Mouse (Mus musculus) limb, embryonic 10.5 days (tissue): ENCODE measurements around the gene Slc25a44. TPM values are rescaled to one million over a fixed set of nuclear protein-coding genes. Genes with fewer than 3 reads are reported as not detected.

ENCODE experiments used
- DNase-seq: peaks from one replicate; pipeline ENCODE4 v3.0.0-alpha.2; 2017; ENCODE audit warnings: low spot score
- H3K27ac ChIP-seq: fragments of 300-500 bp; sonication (generic); 2 replicates; pipeline ENCODE4 v1.5.1; 2016; ENCODE audit warnings: mild to moderate bottlenecking
- H3K27me3 ChIP-seq: fragments of 300-500 bp; sonication (generic); 2 replicates; pipeline ENCODE4 v1.6.1; 2016; ENCODE audit warnings: low read depth, mild to moderate bottlenecking; ENCODE audit not compliant: poor library complexity, severe bottlenecking
- H3K36me3 ChIP-seq: fragments of 300-500 bp; sonication (generic); 2 replicates; pipeline ENCODE4 v1.6.1; 2016; ENCODE audit warnings: mild to moderate bottlenecking, moderate library complexity
- H3K4me1 ChIP-seq: fragments of 300-500 bp; sonication (generic); 2 replicates; pipeline ENCODE4 v1.6.1; 2016
- H3K4me3 ChIP-seq: fragments of 300-500 bp; sonication (generic); 2 replicates; pipeline ENCODE4 v1.5.1; 2016; ENCODE audit warnings: mild to moderate bottlenecking, moderate library complexity
- H3K9me3 ChIP-seq: fragments of 300-500 bp; sonication (generic); replicated peaks from 2 replicates; pipeline ENCODE4 v1.6.1; 2016; ENCODE audit warnings: mild to moderate bottlenecking
- WGBS: fragments of 180-500 bp; shearing (Covaris S2); methylation state at CpG from one replicate; pipeline ENCODE4 v1.1.7; 2016; 5-methylcytosine and 5-hydroxymethylcytosine counted together
- polyA plus RNA-seq: library from polyadenylated mRNA; unstranded; fragments of >200 nt; fragmentation: Nextera tagmentation; extraction: Ambion mirVana; gene quantifications from 2 replicates; pipeline ENCODE4 v1.2.1, GENCODE M21; 2016

Gene Slc25a44
- polyA plus RNA-seq, 1 experiment from 2014 or later = 18.0 TPM

- Histone ChIP-seq H3K36me3 (no peaks in the 10 kb centered on the region), H3K27me3 (peaks cover 87% of the 10 kb centered on the region), H3K27ac (no peak overlapping the region), H3K4me3 (no peak overlapping the region), H3K4me1 (peaks cover 41% of the 10 kb centered on the region), H3K9me3 (no peaks in the 10 kb centered on the region)
- no peak for DNase-seq
- WGBS = 87% methylated on average over 8 of the region's 8 CpGs
Measured at GRCm38 (mm10) chr3:88456313-88456712, 31.4 kb upstream of the Slc25a44 start.

- H3K4me3 ChIP-seq = no peak overlapping the region
- peaks cover 35% of the 10 kb centered on the region for H3K4me1 ChIP-seq
- H3K36me3 ChIP-seq = no peaks in the 10 kb centered on the region
- H3K27me3 ChIP-seq = peaks cover 87% of the 10 kb centered on the region
- no peak overlapping the region for H3K27ac ChIP-seq
- 74% methylated on average over 18 of the region's 18 CpGs for WGBS
- no peak for DNase-seq
- no peaks in the 10 kb centered on the region for H3K9me3 ChIP-seq
Measured at GRCm38 (mm10) chr3:88455588-88456264, 30.8 kb upstream of the Slc25a44 start.

- Histone ChIP-seq H3K4me3 (no peak overlapping the region), H3K27ac (no peak overlapping the region), H3K36me3 (no peaks in the 10 kb centered on the region), H3K9me3 (no peaks in the 10 kb centered on the region), H3K4me1 (peaks cover 34% of the 10 kb centered on the region), H3K27me3 (peaks cover 85% of the 10 kb centered on the region)
- WGBS = 49% methylated on average over 9 of the region's 9 CpGs
- DNase-seq = no peak
Measured at GRCm38 (mm10) chr3:88454762-88455587, 30.0 kb upstream of the Slc25a44 start.

GRCm38 (mm10) chr3:88453986-88454385, 29.0 kb upstream of the Slc25a44 start:
- WGBS = 80% methylated on average over 8 of the region's 8 CpGs
- H3K36me3 ChIP-seq = no peaks in the 10 kb centered on the region
- H3K27ac ChIP-seq = no peak overlapping the region
- no peaks in the 10 kb centered on the region for H3K9me3 ChIP-seq
- H3K4me1 ChIP-seq = peaks cover 41% of the 10 kb centered on the region
- H3K27me3 ChIP-seq = peaks cover 75% of the 10 kb centered on the region
- no peak overlapping the region for H3K4me3 ChIP-seq
- no peak for DNase-seq

GRCm38 (mm10) chr3:88453369-88453768, 28.4 kb upstream of the Slc25a44 start:
- Histone ChIP-seq H3K36me3 (no peaks in the 10 kb centered on the region), H3K4me3 (no peak overlapping the region), H3K9me3 (no peaks in the 10 kb centered on the region), H3K27me3 (peaks cover 69% of the 10 kb centered on the region), H3K4me1 (peaks cover 37% of the 10 kb centered on the region), H3K27ac (no peak overlapping the region)
- no peak for DNase-seq
- 55% methylated on average over 8 of the region's 8 CpGs for WGBS

GRCm38 (mm10) chr3:88452716-88453115, 27.8 kb upstream of the Slc25a44 start:
- Histone ChIP-seq H3K36me3 (no peaks in the 10 kb centered on the region), H3K4me1 (peaks cover 39% of the 10 kb centered on the region), H3K27ac (no peak overlapping the region), H3K27me3 (peaks cover 62% of the 10 kb centered on the region), H3K9me3 (no peaks in the 10 kb centered on the region), H3K4me3 (no peak overlapping the region)
- 73% methylated on average over 6 of the region's 6 CpGs for WGBS
- DNase-seq = no peak

- peaks cover 58% of the 10 kb centered on the region for H3K27me3 ChIP-seq
- H3K4me3 ChIP-seq = no peak overlapping the region
- no peaks in the 10 kb centered on the region for H3K9me3 ChIP-seq
- WGBS = 81% methylated on average over 5 of the region's 5 CpGs
- H3K36me3 ChIP-seq = no peaks in the 10 kb centered on the region
- no peak for DNase-seq
- H3K27ac ChIP-seq = no peak overlapping the region
- peaks cover 36% of the 10 kb centered on the region for H3K4me1 ChIP-seq
Measured at GRCm38 (mm10) chr3:88452246-88452645, 27.3 kb upstream of the Slc25a44 start.

GRCm38 (mm10) chr3:88450379-88451131, 25.6 kb upstream of the Slc25a44 start:
- Histone ChIP-seq H3K27me3 (peaks cover 49% of the 10 kb centered on the region), H3K36me3 (no peaks in the 10 kb centered on the region), H3K9me3 (no peaks in the 10 kb centered on the region), H3K4me3 (no peak overlapping the region), H3K27ac (peak overlapping the region; percentile 84; the same call in 1 of the 2 replicates), H3K4me1 (peaks cover 35% of the 10 kb centered on the region)
- no peak for DNase-seq
- WGBS = 85% methylated on average over 12 of the region's 12 CpGs

- DNase-seq = peak; percentile 78
- Histone ChIP-seq H3K27ac (peak overlapping the region; percentile 84), H3K9me3 (no peaks in the 10 kb centered on the region), H3K4me3 (peak overlapping the region; percentile 51), H3K36me3 (no peaks in the 10 kb centered on the region), H3K27me3 (peaks cover 42% of the 10 kb centered on the region), H3K4me1 (peaks cover 26% of the 10 kb centered on the region)
- 10% methylated on average over 21 of the region's 21 CpGs for WGBS
Measured at GRCm38 (mm10) chr3:88449395-88450023, 24.6 kb upstream of the Slc25a44 start.

GRCm38 (mm10) chr3:88448443-88448842, 23.5 kb upstream of the Slc25a44 start:
- Histone ChIP-seq H3K9me3 (no peaks in the 10 kb centered on the region), H3K27ac (no peak overlapping the region), H3K4me3 (no peak overlapping the region), H3K4me1 (peaks cover 26% of the 10 kb centered on the region), H3K36me3 (no peaks in the 10 kb centered on the region), H3K27me3 (peaks cover 32% of the 10 kb centered on the region)
- WGBS = 88% methylated on average over 8 of the region's 8 CpGs
- no peak for DNase-seq

GRCm38 (mm10) chr3:88447676-88448183, 22.8 kb upstream of the Slc25a44 start:
- peaks cover 22% of the 10 kb centered on the region for H3K4me1 ChIP-seq
- no peaks in the 10 kb centered on the region for H3K9me3 ChIP-seq
- peaks cover 28% of the 10 kb centered on the region for H3K27me3 ChIP-seq
- no peaks in the 10 kb centered on the region for H3K36me3 ChIP-seq
- DNase-seq = no peak
- WGBS = 48% methylated on average over 8 of the region's 8 CpGs
- no peak overlapping the region for H3K4me3 ChIP-seq
- H3K27ac ChIP-seq = no peak overlapping the region

GRCm38 (mm10) chr3:88446471-88447123, 21.7 kb upstream of the Slc25a44 start:
- 78% methylated on average over 8 of the region's 8 CpGs for WGBS
- H3K4me1 ChIP-seq = peaks cover 22% of the 10 kb centered on the region
- H3K27me3 ChIP-seq = peaks cover 28% of the 10 kb centered on the region

More at GRCm38 (mm10) chr3:88446471-88447123, 21.7 kb upstream of the Slc25a44 start:
- H3K36me3 ChIP-seq = no peaks in the 10 kb centered on the region
- DNase-seq = no peak
- H3K27ac ChIP-seq = no peak overlapping the region
- no peak overlapping the region for H3K4me3 ChIP-seq
- no peaks in the 10 kb centered on the region for H3K9me3 ChIP-seq
